Mouse (Mus musculus): ENCODE measurements around the gene Gm49392. TPM values are rescaled to one million over a fixed set of nuclear protein-coding genes. Genes with fewer than 3 reads are reported as not detected.

The Gm49392 gene
- polyA plus RNA-seq, 1 experiment: 0.08 TPM

DNA sequence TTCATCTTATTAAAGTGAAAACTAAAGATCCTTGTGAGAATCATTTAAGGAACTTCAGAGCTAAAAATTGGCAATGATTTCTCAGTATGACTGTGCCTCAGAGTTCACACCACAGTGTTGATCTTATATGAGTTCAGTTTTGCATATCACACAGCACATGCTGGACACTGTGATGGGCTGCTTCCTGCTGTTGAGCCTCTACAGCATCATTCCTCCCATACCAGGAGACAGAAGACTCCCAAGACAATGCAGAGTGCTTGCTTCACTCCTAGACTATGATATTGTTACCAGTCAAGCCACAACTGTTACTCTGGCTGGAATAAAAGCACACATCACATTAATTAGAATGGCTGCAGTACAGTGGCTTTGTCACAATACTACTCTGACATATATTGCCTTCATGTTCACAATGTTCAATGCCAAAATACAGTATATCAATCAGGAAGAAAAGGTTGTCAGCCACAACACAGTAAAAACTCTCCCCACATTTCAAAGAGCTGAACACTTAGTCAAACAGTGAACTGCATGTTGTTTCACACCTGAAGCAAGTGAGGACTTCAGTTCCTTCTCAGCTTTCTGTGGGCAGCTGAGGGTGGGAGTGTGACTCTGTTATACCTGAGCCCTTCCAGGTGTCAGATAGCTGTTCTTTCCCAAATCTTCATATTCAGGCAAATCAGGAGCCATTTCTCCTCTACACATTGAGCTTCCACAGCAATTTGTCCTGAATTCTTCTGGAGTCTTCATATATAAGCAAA lies 1.1 kb downstream of the Gm49392 start:
- H3K27me3 ChIP-seq (ENCODE audit: control insufficient read depth, insufficient read depth, insufficient read length): no peaks in the 10 kb centered on the region
- TF ChIP-seq MAX (IDR thresholded peaks at IDR 0.05) (no peak), CEBPB (IDR thresholded peaks at IDR 0.05; ENCODE audit: low read depth) (no peak), MYOG (IDR thresholded peaks at IDR 0.05; ENCODE audit: control insufficient read depth, extremely low read depth, insufficient read length) (no peak), MYOD1 (IDR thresholded peaks at IDR 0.05; ENCODE audit: control insufficient read depth, insufficient read length, low read depth) (no peak), USF1 (IDR thresholded peaks at IDR 0.05; ENCODE audit: low read depth) (no peak), FOSL1 (IDR thresholded peaks at IDR 0.05; ENCODE audit: insufficient read depth, low read length, poor library complexity, severe bottlenecking) (no peak), CTCF (IDR thresholded peaks at IDR 0.05; ENCODE audit: control insufficient read depth, insufficient read depth, insufficient read length) (no peak)
- H3K79me3 ChIP-seq (ENCODE audit: low read depth): no peaks in the 10 kb centered on the region
- H3K79me2 ChIP-seq (ENCODE audit: control insufficient read depth, insufficient read depth): no peaks in the 10 kb centered on the region
- no peak overlapping the region for H3K4me3 ChIP-seq (ENCODE audit: insufficient read depth, poor library complexity, severe bottlenecking)
- no peaks in the 10 kb centered on the region for H3K36me3 ChIP-seq (ENCODE audit: control insufficient read depth, insufficient read depth)
- H3ac ChIP-seq (ENCODE audit: control insufficient read depth, insufficient read length, low read depth): no peak overlapping the region

GRCm38 (mm10) chr13:60892301-60892700 lies 4.4 kb downstream of the Gm49392 start:
- no peak for TF ChIP-seq MYOG (IDR thresholded peaks at IDR 0.05; ENCODE audit: control insufficient read depth, extremely low read depth, insufficient read length)
- TF ChIP-seq MAX (IDR thresholded peaks at IDR 0.05): no peak
- no peak for TF ChIP-seq MYOD1 (IDR thresholded peaks at IDR 0.05; ENCODE audit: control insufficient read depth, insufficient read length, low read depth)
- TF ChIP-seq USF1 (IDR thresholded peaks at IDR 0.05; ENCODE audit: low read depth): no peak
- no peak for TF ChIP-seq FOSL1 (IDR thresholded peaks at IDR 0.05; ENCODE audit: insufficient read depth, low read length, poor library complexity, severe bottlenecking)
- no peak for TF ChIP-seq CEBPB (IDR thresholded peaks at IDR 0.05; ENCODE audit: low read depth)
- TF ChIP-seq CTCF (IDR thresholded peaks at IDR 0.05; ENCODE audit: control insufficient read depth, insufficient read depth, insufficient read length): no peak
- Histone ChIP-seq H3ac (ENCODE audit: control insufficient read depth, insufficient read length, low read depth) (no peak overlapping the region), H3K27me3 (ENCODE audit: control insufficient read depth, insufficient read depth, insufficient read length) (no peaks in the 10 kb centered on the region), H3K4me3 (ENCODE audit: insufficient read depth, poor library complexity, severe bottlenecking) (no peak overlapping the region), H3K79me3 (ENCODE audit: low read depth) (no peaks in the 10 kb centered on the region), H3K36me3 (ENCODE audit: control insufficient read depth, insufficient read depth) (no peaks in the 10 kb centered on the region), H3K79me2 (ENCODE audit: control insufficient read depth, insufficient read depth) (no peaks in the 10 kb centered on the region)

- TF ChIP-seq CTCF (IDR thresholded peaks at IDR 0.05; ENCODE audit: control insufficient read depth, insufficient read depth, insufficient read length) (no peak), FOSL1 (IDR thresholded peaks at IDR 0.05; ENCODE audit: insufficient read depth, low read length, poor library complexity, severe bottlenecking) (no peak), USF1 (IDR thresholded peaks at IDR 0.05; ENCODE audit: low read depth) (no peak)
- no peaks in the 10 kb centered on the region for H3K79me2 ChIP-seq (ENCODE audit: control insufficient read depth, insufficient read depth)
Observed at GRCm38 (mm10) chr13:60864281-60864680, 32.4 kb downstream of the Gm49392 start, which contains the start of gene 4930486L24Rik. 4930486L24Rik (minus strand) TSS chr13:60864475.

DNA sequence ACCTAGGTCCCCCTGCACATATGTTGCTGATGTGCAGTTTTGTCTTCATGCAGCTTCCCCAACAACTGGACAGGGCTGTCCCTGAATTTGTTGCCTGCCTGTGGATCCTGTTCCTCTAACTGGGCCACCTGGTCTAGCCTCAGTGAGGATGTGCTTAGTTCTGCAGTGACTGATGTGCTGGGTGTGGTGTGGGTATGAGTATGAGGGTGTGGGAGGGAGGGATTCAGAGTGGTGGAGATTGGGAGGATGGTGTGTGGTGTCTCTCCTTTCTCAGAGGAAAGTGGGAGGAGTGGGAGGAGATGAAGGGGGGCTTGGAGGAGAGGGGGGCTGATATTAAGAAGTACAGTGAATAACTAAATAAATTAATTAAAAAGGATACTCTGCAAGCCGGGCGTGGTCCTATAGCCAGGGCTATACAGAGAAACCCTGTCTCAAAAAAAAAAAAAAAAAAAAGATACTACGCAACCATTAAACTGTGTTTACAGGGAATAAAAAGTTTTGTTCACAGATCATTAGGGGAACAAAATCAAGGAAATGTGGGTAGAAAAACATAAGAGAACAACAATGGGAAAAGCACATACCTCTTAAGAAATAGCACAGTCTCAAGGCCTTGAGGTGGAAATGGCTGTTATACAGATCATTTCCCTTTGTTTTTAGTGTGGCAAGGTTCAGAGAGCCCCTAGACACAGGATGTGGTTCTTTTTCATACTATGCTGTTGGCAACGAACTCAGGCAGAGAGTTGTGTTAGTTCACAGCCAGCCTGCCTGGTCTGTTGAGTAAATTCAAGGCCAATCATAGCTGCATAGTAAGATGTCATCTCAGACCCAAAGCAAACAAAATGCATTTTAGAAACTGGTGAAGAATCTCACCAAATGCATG lies 48.2 kb downstream of the Gm49392 start:
- H3K4me3 ChIP-seq (ENCODE audit: insufficient read depth, poor library complexity, severe bottlenecking): no peak overlapping the region
- TF ChIP-seq CEBPB (IDR thresholded peaks at IDR 0.05; ENCODE audit: low read depth): no peak
- no peak for TF ChIP-seq MYOG (IDR thresholded peaks at IDR 0.05; ENCODE audit: control insufficient read depth, extremely low read depth, insufficient read length)
- no peak for TF ChIP-seq CTCF (IDR thresholded peaks at IDR 0.05; ENCODE audit: control insufficient read depth, insufficient read depth, insufficient read length)
- no peak for TF ChIP-seq MAX (IDR thresholded peaks at IDR 0.05)
- no peak for TF ChIP-seq USF1 (IDR thresholded peaks at IDR 0.05; ENCODE audit: low read depth)
- H3K79me3 ChIP-seq (ENCODE audit: low read depth): no peaks in the 10 kb centered on the region
- no peaks in the 10 kb centered on the region for H3K36me3 ChIP-seq (ENCODE audit: control insufficient read depth, insufficient read depth)
- no peaks in the 10 kb centered on the region for H3K27me3 ChIP-seq (ENCODE audit: control insufficient read depth, insufficient read depth, insufficient read length)
- H3ac ChIP-seq (ENCODE audit: control insufficient read depth, insufficient read length, low read depth): no peak overlapping the region
- no peaks in the 10 kb centered on the region for H3K79me2 ChIP-seq (ENCODE audit: control insufficient read depth, insufficient read depth)

More at GRCm38 (mm10) chr13:60864281-60864680, 32.4 kb downstream of the Gm49392 start, which contains the start of gene 4930486L24Rik:
- no peaks in the 10 kb centered on the region for H3K79me3 ChIP-seq (ENCODE audit: low read depth)
- H3K36me3 ChIP-seq (ENCODE audit: control insufficient read depth, insufficient read depth): no peaks in the 10 kb centered on the region
- no peaks in the 10 kb centered on the region for H3K27me3 ChIP-seq (ENCODE audit: control insufficient read depth, insufficient read depth, insufficient read length)
- no peak within 1 kb of the TSS for H3K4me3 ChIP-seq (ENCODE audit: insufficient read depth, poor library complexity, severe bottlenecking)
- H3ac ChIP-seq (ENCODE audit: control insufficient read depth, insufficient read length, low read depth): no peak within 1 kb of the TSS

- Histone ChIP-seq H3K36me3 (ENCODE audit: control insufficient read depth, insufficient read depth) (no peaks in the 10 kb centered on the region), H3K79me3 (ENCODE audit: low read depth) (no peaks in the 10 kb centered on the region), H3K27me3 (ENCODE audit: control insufficient read depth, insufficient read depth, insufficient read length) (no peaks in the 10 kb centered on the region), H3ac (ENCODE audit: control insufficient read depth, insufficient read length, low read depth) (no peak overlapping the region), H3K79me2 (ENCODE audit: control insufficient read depth, insufficient read depth) (no peaks in the 10 kb centered on the region), H3K4me3 (ENCODE audit: insufficient read depth, poor library complexity, severe bottlenecking) (no peak overlapping the region)
- TF ChIP-seq CTCF (IDR thresholded peaks at IDR 0.05; ENCODE audit: control insufficient read depth, insufficient read depth, insufficient read length): no peak
- no peak for TF ChIP-seq USF1 (IDR thresholded peaks at IDR 0.05; ENCODE audit: low read depth)
- TF ChIP-seq CEBPB (IDR thresholded peaks at IDR 0.05; ENCODE audit: low read depth): no peak
Observed at GRCm38 (mm10) chr13:60843153-60843552, 53.5 kb downstream of the Gm49392 start.
